Mouse (Mus musculus) 3T3-L1 (cell line): ENCODE results near the gene Smg6.

ENCODE experiments used
- DNase-seq: peaks from one replicate; pipeline ENCODE4 v3.0.0-alpha.2; 2015; ENCODE audit warnings: low read depth, low spot score

The Smg6 gene

DNA sequence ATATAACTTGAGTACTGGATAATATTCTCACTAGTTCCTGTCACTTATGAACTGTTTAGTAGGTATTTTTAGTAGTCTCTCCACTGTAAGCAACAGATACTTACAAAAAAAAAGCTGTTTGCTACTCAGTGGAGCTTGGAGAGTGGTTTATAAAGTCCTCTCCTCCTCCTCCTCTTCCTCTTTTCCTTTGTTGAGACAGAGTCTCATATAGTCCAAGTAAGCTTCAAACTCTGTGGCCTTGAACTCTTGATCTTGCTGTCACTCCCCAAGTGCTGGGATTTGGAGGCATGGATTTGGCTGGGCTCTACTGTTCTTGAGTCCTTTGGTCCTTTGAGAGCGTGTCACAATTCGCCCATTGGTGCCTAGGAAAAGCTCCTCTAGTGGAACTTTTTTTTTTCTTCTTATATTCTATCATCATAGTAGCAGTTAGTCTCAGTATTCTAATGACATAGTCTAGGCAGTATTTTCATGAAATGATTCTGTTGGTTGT is 1.7 kb downstream of the Smg6 start:
- DNase-seq: no peak

DNA sequence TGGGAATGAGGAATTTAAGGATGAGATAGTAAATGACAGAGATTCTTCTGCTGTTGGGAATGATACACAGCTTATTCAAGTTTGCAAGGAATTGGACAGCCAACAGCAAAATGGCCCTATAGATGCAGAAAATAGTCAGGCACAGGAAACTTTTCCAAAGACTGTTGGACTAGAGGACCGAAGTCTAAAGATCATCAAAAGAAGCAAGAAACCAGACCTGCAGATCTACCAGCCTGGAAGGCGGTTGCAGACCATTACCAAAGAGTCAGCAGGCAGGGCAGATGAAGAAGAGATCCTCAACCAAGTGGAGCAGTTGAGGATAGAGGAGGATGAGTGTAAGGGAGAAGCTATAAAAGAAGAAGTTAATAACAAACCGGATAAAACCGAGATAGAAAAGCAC is 3.5 kb downstream of the Smg6 start:
- no peak for DNase-seq

DNA sequence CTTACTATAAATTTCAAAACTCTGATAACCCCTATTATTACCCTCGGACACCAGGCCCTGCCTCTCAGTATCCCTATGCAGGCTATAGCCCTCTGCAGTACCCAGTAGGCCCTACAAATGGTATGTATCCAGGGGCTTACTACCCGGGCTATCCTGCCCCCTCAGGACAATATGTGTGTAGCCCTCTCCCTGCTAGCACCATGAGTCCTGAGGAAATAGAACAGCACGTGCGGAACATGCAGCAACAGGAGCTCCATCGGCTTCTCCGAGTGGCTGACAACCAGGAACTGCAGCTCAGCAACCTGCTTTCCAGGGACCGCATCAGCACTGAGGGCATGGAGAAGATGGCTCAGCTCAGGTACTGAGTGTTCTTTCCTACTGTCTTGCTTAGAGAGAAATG is 4.8 kb downstream of the Smg6 start:
- DNase-seq: no peak

DNA sequence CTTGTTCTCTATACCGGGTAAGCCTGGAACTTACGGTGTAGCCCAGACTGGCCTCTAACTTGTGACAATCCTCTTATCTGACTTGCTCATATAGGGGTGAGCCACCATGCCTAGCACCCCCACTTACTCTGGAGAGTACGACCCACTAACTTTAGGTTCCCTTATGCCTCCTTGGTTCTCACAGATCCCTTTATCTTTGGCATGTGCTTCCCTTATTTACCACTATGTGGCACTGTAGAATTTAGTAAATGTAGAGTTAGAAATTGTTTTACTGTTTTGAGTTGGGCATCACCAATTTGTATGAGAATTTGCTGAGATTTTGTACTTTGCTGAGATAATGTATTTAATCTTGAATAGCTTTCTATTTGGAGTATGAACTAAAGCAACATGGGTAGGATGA is 20.7 kb downstream of the Smg6 start:
- peak; percentile 76 for DNase-seq

DNA sequence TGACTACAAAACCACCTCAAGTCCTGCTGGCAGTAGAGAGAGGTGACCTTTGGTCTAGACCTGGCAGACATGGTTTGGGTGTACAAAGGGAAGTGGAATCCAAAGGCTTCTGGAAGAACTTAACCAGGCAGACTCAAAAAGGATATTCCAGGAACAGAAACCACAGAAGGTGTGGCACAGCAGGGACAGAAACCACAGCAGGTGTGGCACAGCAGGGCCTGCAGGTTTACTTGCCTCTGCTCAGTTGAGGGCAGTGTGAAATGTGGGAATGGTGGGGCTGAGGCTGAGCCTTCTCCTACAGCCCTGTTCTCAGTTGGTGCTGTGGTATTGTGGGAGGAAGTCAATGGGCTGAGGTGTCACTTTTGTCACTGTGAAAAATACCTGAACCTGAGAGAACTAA is 29.3 kb downstream of the Smg6 start:
- DNase-seq: no peak

DNA sequence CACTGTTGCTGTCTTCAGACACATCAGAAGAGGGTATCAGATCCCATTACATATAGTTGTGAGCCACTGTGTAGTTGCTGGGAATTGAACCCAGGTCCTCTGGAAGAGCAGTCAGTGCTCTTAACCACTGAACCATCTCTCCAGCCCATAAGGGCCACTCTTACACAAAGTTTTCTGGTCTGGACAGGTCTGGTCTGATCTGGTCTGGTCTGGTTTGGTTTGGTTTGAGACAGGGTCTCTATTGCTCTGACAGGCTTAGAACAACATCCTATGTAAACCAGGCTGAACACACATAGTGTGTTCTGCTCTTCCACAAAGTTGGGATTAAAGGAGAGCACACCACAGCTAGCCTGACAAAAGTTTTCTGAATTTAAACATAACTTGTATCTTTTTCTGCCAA is 30.4 kb downstream of the Smg6 start:
- DNase-seq: no peak

DNA sequence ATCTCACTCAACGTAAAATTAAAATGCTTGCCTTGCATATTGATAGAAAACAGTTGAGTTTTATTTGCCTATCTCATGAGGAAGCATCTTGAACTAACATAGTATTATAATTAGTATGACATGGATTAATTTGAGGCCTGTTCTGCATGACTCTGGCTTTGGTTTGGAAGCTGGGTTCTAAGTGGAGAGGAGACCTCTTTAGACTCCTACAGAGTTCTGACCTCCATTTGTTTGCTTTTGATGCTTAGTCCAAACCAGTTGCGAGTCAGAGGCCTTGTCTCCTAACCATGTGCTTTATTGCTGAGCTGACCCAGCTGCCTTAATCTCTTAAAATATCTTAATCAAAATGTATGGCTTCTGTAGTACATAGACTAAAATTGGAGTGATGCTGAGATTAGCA is 32.0 kb downstream of the Smg6 start:
- no peak for DNase-seq

DNA sequence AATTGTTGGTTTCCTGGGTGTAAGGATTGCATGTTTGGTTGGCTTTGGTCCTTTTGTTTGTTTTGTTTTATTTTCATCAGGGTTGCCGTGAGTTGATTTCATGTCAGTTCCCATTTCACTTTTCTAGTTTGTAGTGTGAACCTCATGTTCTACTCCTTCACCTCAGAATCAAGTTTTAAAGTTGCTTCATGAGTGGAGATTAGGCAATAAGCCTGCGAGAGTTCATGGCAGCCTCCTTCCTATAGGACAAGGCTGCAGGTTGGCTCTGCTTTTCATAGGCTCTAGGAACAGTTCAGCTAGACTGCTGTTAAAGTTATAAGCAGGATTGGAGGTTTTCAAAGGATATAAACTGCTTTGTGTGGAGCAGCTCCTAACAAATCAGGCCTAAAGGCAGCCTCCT is 33.9 kb downstream of the Smg6 start:
- DNase-seq: no peak

DNA sequence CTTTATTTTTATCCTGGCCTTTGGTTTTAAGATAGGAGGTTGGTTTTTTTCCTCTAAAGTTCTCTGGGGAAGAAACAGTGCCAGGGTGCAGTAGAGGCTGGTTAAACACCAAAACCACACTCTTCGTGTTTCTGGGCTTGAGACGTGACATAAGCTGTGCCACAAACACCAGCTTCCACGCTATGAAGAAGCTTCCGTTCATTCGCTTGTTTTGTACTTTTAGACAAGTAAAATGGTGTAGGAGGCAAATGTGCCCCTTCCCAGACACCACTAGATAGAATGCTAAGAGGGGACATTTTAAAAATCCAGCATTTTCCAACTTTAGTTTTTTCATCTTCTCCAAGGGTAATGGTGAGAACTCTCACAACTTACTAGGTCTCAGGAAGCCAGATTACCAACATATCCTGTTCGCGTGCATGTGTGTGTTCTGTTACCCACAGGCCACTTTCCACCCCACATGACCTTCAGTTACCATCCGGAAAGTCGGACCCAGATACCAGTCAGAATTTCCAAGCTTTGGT is 34.5 kb downstream of the Smg6 start:
- DNase-seq: no peak

DNA sequence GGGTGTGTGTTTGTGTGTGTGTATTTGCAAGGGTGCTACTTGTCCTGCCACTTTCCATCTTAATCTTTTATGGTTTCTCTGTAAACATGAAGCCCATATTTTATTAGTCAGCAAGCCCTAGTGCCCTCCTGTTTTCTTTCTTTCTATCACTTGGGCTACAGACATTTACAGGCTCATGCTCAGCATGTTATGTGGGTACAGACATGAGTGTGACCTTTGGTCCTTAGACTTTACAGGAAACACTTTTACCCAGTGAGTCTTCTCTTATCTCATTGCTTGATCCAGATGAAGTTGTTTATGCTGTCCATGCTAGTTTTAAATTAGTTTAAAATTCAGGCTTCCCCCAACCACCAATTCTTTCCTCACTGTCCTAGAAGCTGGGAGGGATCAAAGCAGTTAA is 36.3 kb downstream of the Smg6 start:
- no peak for DNase-seq

DNA sequence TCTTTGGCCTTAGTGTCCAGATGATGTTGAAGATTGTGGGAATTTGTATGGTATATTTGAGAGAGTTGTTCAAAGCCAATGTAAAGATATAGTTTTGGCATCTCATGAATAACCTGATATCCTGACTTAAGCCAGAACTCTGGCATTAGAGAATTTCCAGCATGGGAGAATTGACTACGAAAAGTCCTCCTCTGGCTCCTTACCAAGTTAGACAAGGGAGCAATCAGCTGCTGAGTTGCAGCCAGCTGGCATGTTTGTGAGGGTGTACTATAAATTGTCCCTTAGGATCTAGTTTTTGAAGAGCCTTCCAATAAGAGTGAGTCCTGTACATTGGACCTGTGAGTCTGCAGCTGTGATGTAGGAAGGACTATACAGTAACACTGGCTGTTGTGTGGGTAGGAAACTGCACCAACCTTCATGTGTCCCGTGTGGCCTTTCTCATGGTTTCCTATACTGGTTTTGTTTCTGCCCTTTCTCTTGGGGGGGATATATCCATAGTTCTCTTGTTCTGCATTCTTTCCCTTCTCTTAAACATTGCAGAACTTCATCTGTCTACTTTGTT is 37.3 kb downstream of the Smg6 start:
- DNase-seq: peak; percentile 11

DNA sequence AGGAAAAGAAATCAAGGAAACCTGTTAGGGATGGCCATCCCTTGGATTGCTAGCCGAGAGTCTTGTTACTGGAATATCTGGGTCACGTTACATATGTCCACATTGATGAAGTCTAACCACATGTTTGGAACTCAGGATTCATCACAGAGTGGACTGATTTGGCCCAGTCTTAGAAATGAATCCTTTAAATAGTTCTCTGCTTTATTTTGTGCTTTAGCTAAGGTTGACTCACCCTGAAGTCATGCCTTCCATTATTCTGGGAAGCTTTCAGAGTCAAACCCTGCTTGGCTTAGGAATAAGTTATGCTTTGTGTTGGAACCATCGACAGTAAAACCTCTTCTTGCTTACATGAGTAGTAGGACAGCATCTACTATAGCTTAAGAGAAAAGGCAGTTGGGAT is 39.9 kb downstream of the Smg6 start:
- DNase-seq: peak; percentile 70

DNA sequence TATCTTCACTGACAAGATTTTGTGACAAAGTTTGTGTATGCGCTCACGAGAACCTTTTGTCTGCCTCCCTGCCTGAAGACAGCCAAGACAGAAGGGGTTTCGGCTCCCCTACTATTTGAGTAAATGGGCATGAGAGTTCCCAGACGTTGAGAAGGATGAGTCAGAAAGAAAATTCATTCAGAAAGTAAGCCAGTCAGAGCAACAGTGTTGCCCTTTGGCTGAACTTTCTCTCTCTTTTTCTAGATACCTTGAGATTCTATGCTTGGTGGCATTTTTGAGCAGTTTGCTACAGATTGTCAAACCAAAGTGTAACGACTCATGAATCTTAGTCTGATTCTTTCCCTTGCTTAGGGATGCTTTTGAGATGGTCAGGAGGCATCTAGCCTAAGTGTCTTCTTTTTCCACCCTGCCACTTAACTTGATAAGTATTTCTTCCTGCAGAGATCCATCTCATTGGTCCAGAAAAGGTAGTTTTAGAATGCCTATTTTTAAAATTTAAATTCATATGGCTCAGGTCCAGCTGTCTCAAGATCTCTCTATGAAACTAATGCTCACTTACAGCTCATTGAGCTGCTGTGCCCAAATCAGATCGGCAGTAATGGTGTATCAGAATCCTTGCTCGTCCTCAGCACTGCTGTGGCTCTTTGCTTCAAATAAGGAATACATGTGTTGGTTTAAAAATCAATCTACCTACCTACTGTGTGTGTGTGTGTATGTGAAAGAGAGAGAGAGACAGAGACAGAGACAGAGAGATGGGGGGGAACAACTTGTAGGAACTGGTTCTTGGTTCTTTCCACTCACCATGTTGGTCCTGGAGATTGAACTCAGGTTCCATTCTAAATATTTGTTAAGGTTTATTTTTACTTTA is 47.9 kb downstream of the Smg6 start:
- peak; percentile 72 for DNase-seq

DNA sequence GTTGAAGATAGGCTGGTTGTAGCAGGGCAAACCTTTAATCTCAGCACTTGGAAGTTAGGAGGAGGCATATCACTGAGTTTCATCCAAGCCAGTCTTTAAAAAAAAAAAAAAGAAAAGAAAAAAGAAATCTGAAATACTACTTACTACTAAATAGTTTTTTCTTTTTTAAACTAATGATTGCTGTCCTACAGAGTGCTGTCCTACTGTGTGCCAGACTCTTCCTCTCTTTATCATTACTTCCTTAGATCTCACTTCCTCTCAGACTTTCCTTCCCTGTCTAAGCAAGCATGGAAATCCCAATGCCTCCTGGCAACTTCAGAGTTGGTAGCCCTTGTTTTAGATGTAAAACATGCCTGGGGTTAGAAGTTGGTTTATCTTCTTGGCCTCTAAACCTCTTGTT is 49.0 kb downstream of the Smg6 start:
- no peak for DNase-seq

DNA sequence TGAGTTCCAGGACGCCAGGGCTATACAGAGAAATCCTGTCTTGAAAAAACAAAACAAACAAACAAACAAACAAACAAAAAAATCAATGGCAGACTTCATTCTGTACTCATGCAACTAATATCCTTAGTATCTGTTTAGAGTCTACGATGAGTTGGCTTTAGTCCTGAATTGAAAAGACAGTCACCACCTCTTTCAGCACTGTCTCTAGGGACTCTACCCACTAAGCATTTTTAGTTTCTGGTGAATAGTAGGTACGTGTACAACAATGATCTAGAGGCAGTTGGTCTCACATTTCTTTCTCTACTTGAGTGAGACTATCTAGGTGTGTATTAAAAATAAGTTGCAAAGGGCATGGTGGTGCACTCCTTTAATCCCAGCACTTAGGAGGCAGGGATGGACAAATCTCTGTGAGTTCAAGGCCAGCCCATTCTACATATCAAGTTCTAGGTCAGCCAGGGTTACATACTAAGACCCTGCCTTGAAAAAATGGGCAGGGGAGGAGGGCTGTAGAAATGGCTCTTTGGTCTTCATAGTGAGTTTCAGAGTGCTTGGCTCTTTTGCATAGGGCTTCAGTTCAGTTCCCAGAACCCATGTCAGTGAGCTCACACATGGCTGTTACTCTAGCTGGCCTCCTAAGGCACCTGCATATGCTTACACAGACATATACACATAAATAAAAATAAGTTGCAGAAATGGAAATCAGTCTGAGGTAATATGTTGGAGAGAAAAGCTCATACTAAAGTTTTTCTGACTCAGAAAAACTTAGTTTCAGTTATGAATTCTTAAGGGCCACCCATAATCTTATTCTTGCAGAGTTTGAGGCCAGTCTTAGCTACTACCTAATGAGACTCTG is 51.4 kb downstream of the Smg6 start:
- DNase-seq: no peak

DNA sequence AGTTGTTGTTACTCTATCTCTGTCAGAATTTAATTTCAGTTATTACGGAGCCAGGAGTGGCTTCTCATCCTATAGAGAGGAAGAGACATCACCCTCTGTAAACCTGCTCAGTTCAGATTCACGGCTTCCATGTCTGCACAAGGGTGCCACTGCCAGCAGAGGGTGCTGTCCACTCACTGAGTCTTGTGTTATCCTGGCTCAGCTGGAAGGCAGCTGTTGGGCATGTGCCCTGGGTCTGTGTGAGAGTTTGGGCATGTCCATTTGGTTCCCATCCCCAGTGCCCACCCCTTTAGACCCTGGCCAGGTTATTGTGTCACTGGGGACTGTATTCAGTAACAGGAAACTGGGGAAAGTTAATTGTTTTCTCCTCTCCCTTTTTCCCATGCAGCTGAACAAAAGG is 55.8 kb downstream of the Smg6 start:
- peak; percentile 90 for DNase-seq

DNA sequence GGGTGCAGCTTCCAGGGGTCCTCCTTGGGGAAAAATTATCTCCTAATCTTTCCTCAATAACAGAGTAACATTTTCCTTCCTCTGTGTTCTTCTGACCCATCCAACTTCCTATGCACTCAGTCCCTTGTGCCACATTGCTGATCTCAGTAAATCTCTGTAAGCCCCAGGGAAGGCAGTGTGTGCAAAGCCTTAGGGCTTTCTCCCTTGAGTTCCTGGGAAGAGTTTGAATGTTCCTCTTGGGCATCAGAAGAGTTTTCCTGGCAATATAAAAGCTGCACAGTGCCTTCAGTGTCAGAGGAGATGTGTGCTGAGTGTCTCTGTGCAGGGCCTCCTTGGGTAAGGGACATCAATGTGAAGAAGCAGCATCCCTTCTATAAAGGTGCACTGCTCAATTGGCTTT is 56.6 kb downstream of the Smg6 start:
- DNase-seq: no peak

DNA sequence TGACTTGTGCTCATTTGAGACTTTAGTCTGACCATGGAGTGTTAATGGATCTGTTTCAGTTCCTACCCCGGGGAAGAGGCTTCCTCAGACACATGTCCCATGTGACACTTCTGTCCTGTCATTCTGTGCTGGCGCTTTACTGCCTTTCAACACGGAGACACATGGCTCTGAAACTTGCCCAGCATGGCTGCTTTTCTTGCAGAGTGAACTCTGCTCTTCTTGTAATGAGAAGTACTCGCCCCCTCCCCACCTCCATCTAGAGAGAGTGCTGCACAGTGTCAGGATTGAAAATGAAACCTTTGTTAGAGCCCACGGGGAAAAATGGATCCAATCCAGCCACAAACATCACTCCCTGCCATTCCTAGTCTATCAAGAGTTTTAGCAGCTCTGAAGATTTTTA is 62.5 kb downstream of the Smg6 start:
- peak; percentile 22 for DNase-seq

DNA sequence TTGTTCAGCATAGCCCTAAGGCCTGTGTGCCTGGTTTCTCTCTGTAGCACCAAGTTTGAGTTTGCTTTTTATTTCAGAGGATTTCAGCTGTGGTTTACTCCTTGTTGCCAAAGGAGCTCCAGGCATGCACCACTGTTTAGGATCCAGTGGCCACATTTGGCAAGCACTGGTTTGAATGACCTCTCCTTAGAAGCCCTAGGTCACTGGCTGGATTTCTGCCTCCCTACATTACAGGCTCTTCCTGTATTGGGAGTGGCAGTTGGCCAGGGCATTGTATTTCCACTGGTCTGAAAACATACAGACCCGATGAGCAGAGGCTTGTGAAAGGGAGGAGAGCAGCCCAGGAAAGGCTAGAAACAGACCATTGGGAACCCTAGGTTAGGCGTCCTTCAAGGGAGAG is 63.4 kb downstream of the Smg6 start:
- DNase-seq: peak; percentile 87

DNA sequence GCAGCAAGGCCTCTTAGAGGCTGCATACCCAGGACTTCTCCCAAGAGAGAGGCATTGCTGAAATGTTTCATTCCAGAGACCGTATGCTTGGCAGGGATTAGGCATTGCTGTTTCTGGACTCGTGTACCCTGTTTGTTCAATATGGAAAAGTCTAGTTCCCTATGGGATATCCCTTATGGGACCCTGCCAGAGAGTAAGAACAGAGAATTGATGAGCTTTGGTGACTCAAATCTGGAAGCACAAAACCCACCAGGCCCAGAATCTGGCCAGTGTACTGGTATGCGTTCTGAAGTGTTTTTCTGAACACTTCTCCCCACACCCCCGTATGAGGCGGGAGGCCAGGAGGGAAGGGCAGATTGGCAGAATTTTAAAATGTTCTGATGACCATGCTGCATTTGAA is 64.9 kb downstream of the Smg6 start:
- DNase-seq: peak; percentile 83

DNA sequence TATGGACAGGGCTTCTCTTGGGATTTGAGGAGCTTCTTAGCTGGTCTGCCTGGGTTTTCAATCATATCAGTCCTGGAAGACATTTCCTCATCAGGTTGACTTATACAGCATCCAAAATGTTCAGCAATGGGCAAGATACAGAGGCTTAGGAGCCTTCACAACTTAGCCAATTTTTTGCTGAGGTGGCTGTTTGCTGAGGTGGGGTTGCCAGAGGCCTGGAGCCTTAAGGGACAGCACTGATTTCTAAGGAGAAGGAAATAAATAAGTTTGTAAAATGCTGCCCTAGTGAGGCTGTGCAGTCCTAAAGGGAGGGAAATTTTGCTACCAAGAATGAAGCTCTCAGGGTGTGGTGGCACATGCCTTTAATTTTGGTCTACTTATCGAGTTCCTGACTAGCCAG is 65.7 kb downstream of the Smg6 start:
- no peak for DNase-seq

DNA sequence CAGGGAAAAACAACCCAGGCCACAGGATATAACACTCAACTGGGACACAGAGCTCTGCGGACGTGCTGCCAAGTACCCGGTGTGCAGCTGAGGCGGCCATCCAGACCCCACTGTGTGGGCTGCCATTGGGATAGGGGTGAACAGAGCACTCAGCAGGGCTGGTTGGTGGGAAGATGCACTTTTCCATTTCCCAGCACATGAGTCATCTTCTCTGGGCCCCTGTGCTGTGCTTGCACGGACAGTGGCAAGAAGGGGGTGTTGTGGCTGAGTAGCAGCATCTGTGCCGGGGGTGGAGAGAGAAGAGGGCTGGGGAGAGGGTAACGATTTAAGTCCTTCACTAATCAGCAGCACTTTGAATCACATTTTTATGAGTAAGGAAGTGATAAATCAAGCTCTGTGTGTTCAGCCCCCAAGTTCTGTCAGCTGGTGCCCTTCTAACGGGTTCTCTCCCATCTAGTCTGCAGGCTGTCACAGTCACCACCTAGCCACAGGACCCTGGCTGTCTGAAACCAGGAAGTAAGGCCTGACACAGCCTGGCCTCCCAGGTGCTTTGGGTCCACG is 66.9 kb downstream of the Smg6 start:
- peak; percentile 81 for DNase-seq
